Mouse (Mus musculus): ENCODE results near the gene Rpl26. TPM values are rescaled to one million over a fixed set of nuclear protein-coding genes. Genes with fewer than 3 reads are reported as not detected.

Gene Rpl26
- polyA plus RNA-seq, 1 experiment = 1,707 TPM

Other genes with a start within 250 kb of the Rpl26 start
- gene Myh10, start 210.0 kb upstream of the Rpl26 start, polyA plus RNA-seq (2012; rRNA removed) = 137 and 141 TPM in 2 replicates
- 99.0 and 114 TPM in 2 replicates for gene Ndel1, start 29.7 kb upstream of the Rpl26 start, polyA plus RNA-seq (2012; rRNA removed)
- 0.02 TPM in 1 of 2 replicates, not detected in the other for gene Rnf222, start 13.0 kb upstream of the Rpl26 start, polyA plus RNA-seq (2012; rRNA removed)
- 0.48 and 0.82 TPM in 2 replicates for gene Odf4, start 25.5 kb downstream of the Rpl26 start, polyA plus RNA-seq (2012; rRNA removed)
- 17.6 and 23.9 TPM in 2 replicates for gene Arhgef15, start 55.9 kb downstream of the Rpl26 start, polyA plus RNA-seq (2012; rRNA removed)
- gene Slc25a35, start 66.5 kb downstream of the Rpl26 start, polyA plus RNA-seq (2012; rRNA removed) = 15.3 and 15.5 TPM in 2 replicates
- 26.1 and 26.2 TPM in 2 replicates for gene Rangrf, start 73.6 kb downstream of the Rpl26 start, polyA plus RNA-seq (2012; rRNA removed)
- gene Pfas, start 106.9 kb downstream of the Rpl26 start, polyA plus RNA-seq (2012; rRNA removed) = 19.0 and 19.8 TPM in 2 replicates
- gene Ctc1, start 114.3 kb downstream of the Rpl26 start, polyA plus RNA-seq (2012; rRNA removed) = 48.7 and 49.2 TPM in 2 replicates
- gene Aurkb, start 144.1 kb downstream of the Rpl26 start, polyA plus RNA-seq (2012; rRNA removed) = 0.96 and 1.1 TPM in 2 replicates
- 28.6 and 32.0 TPM in 2 replicates for gene Borcs6, start 158.1 kb downstream of the Rpl26 start, polyA plus RNA-seq (2012; rRNA removed)
- 22.0 and 23.5 TPM in 2 replicates for gene Tmem107, start 169.2 kb downstream of the Rpl26 start, polyA plus RNA-seq (2012; rRNA removed)
- 1,200 and 1,339 TPM in 2 replicates for gene Vamp2, start 186.9 kb downstream of the Rpl26 start, polyA plus RNA-seq (2012; rRNA removed)
- 42.7 and 55.8 TPM in 2 replicates for gene Per1, start 193.6 kb downstream of the Rpl26 start, polyA plus RNA-seq (2012; rRNA removed)
- 0.78 and 0.86 TPM in 2 replicates for gene Hes7, start 218.8 kb downstream of the Rpl26 start, polyA plus RNA-seq (2012; rRNA removed)
- 1.8 and 1.9 TPM in 2 replicates for gene 9130213A22Rik, start 221.0 kb downstream of the Rpl26 start, polyA plus RNA-seq (2012; rRNA removed)
- 5.1 and 8.0 TPM in 2 replicates for gene Aloxe3, start 224.3 kb downstream of the Rpl26 start, polyA plus RNA-seq (2012; rRNA removed)